Mouse (Mus musculus): ENCODE results near the gene Dusp15.

The Dusp15 gene

GRCm38 (mm10) chr2:152931456-152932160, 19.9 kb downstream of the Dusp15 start:
- in situ Hi-C loops (cut with MboI, MseI): no loop called here

- in situ Hi-C loops (cut with MboI, MseI): no loop called here
These were observed 21.2 kb downstream of the Dusp15 start for GRCm38 (mm10) chr2:152930276-152930675.

- in situ Hi-C loops (cut with MboI, MseI): no loop called here
These were observed 22.5 kb downstream of the Dusp15 start for GRCm38 (mm10) chr2:152928988-152929370.

- in situ Hi-C loops (cut with MboI, MseI): no loop called here
These were observed 23.1 kb downstream of the Dusp15 start for GRCm38 (mm10) chr2:152928219-152928987.

GRCm38 (mm10) chr2:152927371-152927770, 24.1 kb downstream of the Dusp15 start:
- in situ Hi-C loops (cut with MboI, MseI): no loop called here

GRCm38 (mm10) chr2:152926896-152927295, 24.6 kb downstream of the Dusp15 start:
- in situ Hi-C loops (cut with MboI, MseI): no loop called here

GRCm38 (mm10) chr2:152925189-152925872, 26.2 kb downstream of the Dusp15 start:
- in situ Hi-C loops (cut with MboI, MseI): no loop called here

- in situ Hi-C loops (cut with MboI, MseI): no loop called here
These were observed 27.0 kb downstream of the Dusp15 start for GRCm38 (mm10) chr2:152924543-152924942.

GRCm38 (mm10) chr2:152924128-152924527, 27.4 kb downstream of the Dusp15 start:
- in situ Hi-C loops (cut with MboI, MseI): no loop called here

GRCm38 (mm10) chr2:152923621-152924020, 27.9 kb downstream of the Dusp15 start:
- in situ Hi-C loops (cut with MboI, MseI): no loop called here

GRCm38 (mm10) chr2:152922376-152922775, 29.1 kb downstream of the Dusp15 start:
- in situ Hi-C loops (cut with MboI, MseI): no loop called here

GRCm38 (mm10) chr2:152917671-152918070, 33.8 kb downstream of the Dusp15 start:
- in situ Hi-C loops (cut with MboI, MseI): loop anchor here in 1 of 2 experiments (5.0 kb wide), 1 partner anchor 105 kb away; no protein-coding TSS in a partner anchor

- in situ Hi-C loops (cut with MboI, MseI): loop anchor here in 1 of 2 experiments (5.0 kb wide), 1 partner anchor 106 kb away; no protein-coding TSS in a partner anchor
These were observed 35.4 kb downstream of the Dusp15 start for GRCm38 (mm10) chr2:152916111-152916510.

GRCm38 (mm10) chr2:152915453-152915852, 36.0 kb downstream of the Dusp15 start:
- in situ Hi-C loops (cut with MboI, MseI): loop anchor here in 1 of 2 experiments (5.0 kb wide), 1 partner anchor 107 kb away; no protein-coding TSS in a partner anchor

- in situ Hi-C loops (cut with MboI, MseI): loop anchor here (5.0 kb wide), 3 partner anchors 103 to 228 kb away; partner anchors contain the start of gene Pdrg1 (in 1 of the 2)
These were observed 37.0 kb downstream of the Dusp15 start for GRCm38 (mm10) chr2:152914310-152915120.

- in situ Hi-C loops (cut with MboI, MseI): loop anchor here (5.0 kb wide), 2 partner anchors 104 to 229 kb away; partner anchors contain the start of gene Pdrg1 (in 1 of the 2)
These were observed 38.0 kb downstream of the Dusp15 start for GRCm38 (mm10) chr2:152913471-152913870.

GRCm38 (mm10) chr2:152911432-152911831, 40.1 kb downstream of the Dusp15 start:
- in situ Hi-C loops (cut with MboI, MseI): loop anchor here (5.0 kb wide), 2 partner anchors 106 to 231 kb away; partner anchors contain the start of gene Pdrg1 (in 1 of the 2)

GRCm38 (mm10) chr2:152911031-152911430, 40.5 kb downstream of the Dusp15 start, which contains the start of gene Mylk2:
Mylk2 (plus strand) TSS chr2:152911352.
- in situ Hi-C loops (cut with MboI, MseI): loop anchor here (5.0 kb wide), 2 partner anchors 106 to 231 kb away; partner anchors contain the start of gene Pdrg1 (in 1 of the 2)

- in situ Hi-C loops (cut with MboI, MseI): loop anchor here (5.0 kb wide), 2 partner anchors 107 to 232 kb away; partner anchors contain the start of gene Pdrg1 (in 1 of the 2)
These were observed 41.6 kb downstream of the Dusp15 start for GRCm38 (mm10) chr2:152909848-152910247.

GRCm38 (mm10) chr2:152907114-152907943, 44.2 kb downstream of the Dusp15 start:
- in situ Hi-C loops (cut with MboI, MseI): no loop called here

Data from T-helper 17 cell (primary cell).